ENCODE assay signal across 9 mouse cellular contexts in genomic region chr6:94648496-94648895, GRCm38 (mm10). TPM values are rescaled to one million over a fixed set of nuclear protein-coding genes. Genes with fewer than 3 reads are reported as not detected.
DNase-seq lines count a peak whose midpoint lies in the region; ATAC-seq lines count a peak whose summit lies in the region.
"Had no signal": no experiment of that assay in that cellular context is flagged by ENCODE, and none has a peak within 500 bp of the region (broad histone marks: within the 10 kb centered on the region; RNA-seq: fewer than 3 reads in every experiment).

No protein-coding gene starts in this region.

- H3K9me3 ChIP-seq in heart, embryonic 12.5 days (replicated peaks), result no peaks in the 10 kb centered on the region
- H3K9me3 ChIP-seq in forebrain, embryonic 14.5 days (replicated peaks; ENCODE audit: control insufficient read depth, low read length), result no peaks in the 10 kb centered on the region
- H3K9me3 ChIP-seq in limb, embryonic 15.5 days, result no peaks in the 10 kb centered on the region
- H3K9me3 ChIP-seq: megakaryocyte, embryonic 14.5 days had no signal

- no peaks in the 10 kb centered on the region for H3K27me3 ChIP-seq in heart, embryonic 12.5 days (replicated peaks)
- no peaks in the 10 kb centered on the region for H3K27me3 ChIP-seq in forebrain, embryonic 14.5 days (replicated peaks; ENCODE audit: control insufficient read depth, insufficient read depth, low read length)
- H3K27me3 ChIP-seq in limb, embryonic 15.5 days, result no peaks in the 10 kb centered on the region

- 34% methylated on average over 4 of the region's 4 CpGs for WGBS in heart, embryonic 12.5 days
- 38% methylated on average over 4 of the region's 4 CpGs for WGBS in forebrain, embryonic 14.5 days
- 25% methylated on average over 4 of the region's 4 CpGs for WGBS in limb, embryonic 15.5 days

- H3K4me2 ChIP-seq in heart, embryonic 12.5 days, result peak overlapping the region; percentile 30; the same call in 1 of the 2 replicates
- H3K4me2 ChIP-seq in forebrain, embryonic 14.5 days (ENCODE audit: low read length), result no peak overlapping the region
- peak overlapping the region; percentile 35; the same call in 1 of the 2 replicates for H3K4me2 ChIP-seq in limb, embryonic 15.5 days

- DNase-seq in heart, postnatal 25 days (ENCODE audit: low spot score), result no peak
- DNase-seq in 3T3-L1 (ENCODE audit: low read depth, low spot score), result peak; percentile 72
- no peak for DNase-seq in forebrain, embryonic 14.5 days (ENCODE audit: low spot score)
- DNase-seq in c-Kit-positive CD71-positive TER-119-positive erythroid progenitor cells, embryonic 14.5 days (ENCODE audit: low spot score), result no peak
- no peak for DNase-seq in B cell, adult 2 months
- DNase-seq in adrenal gland, postnatal 4 days (ENCODE audit: low spot score in 2 of 2), result no peak

- H3K4me3 ChIP-seq in heart, embryonic 12.5 days, result no peak overlapping the region
- no peak overlapping the region for H3K4me3 ChIP-seq in forebrain, embryonic 14.5 days (ENCODE audit: low read depth, low read length)
- no peak overlapping the region for H3K4me3 ChIP-seq in limb, embryonic 15.5 days
- H3K4me3 ChIP-seq: megakaryocyte, embryonic 14.5 days had no signal

- peaks cover 55% of the 10 kb centered on the region for H3K4me1 ChIP-seq in heart, embryonic 12.5 days (replicated peaks)
- H3K4me1 ChIP-seq in forebrain, embryonic 14.5 days (ENCODE audit: control insufficient read depth, insufficient read depth, low read length), result peaks cover 36% of the 10 kb centered on the region
- peaks cover 52% of the 10 kb centered on the region for H3K4me1 ChIP-seq in limb, embryonic 15.5 days

- peak overlapping the region; percentile 82 for H3K27ac ChIP-seq in heart, embryonic 12.5 days (ENCODE audit: poor library complexity, severe bottlenecking)
- H3K27ac ChIP-seq in forebrain, embryonic 14.5 days (ENCODE audit: low read depth, low read length), result peak overlapping the region; percentile 48
- H3K27ac ChIP-seq in limb, embryonic 15.5 days, result peak overlapping the region; percentile 86

- ATAC-seq in heart, embryonic 12.5 days (ENCODE audit: insufficient number of reproducible peaks, low FRiP score), result no peak
- ATAC-seq in forebrain, embryonic 14.5 days, result no peak
- ATAC-seq in limb, embryonic 15.5 days (ENCODE audit: insufficient number of reproducible peaks, low FRiP score, low TSS enrichment, low read depth), result no peak

- H3K36me3 ChIP-seq in heart, embryonic 12.5 days, result peaks cover 3% of the 10 kb centered on the region; the same call in 1 of the 2 replicates
- peaks cover 4% of the 10 kb centered on the region; the same call in 1 of the 2 replicates for H3K36me3 ChIP-seq in forebrain, embryonic 14.5 days (ENCODE audit: control insufficient read depth, insufficient read depth, low read length)
- peaks cover 3% of the 10 kb centered on the region; the same call in 1 of the 2 replicates for H3K36me3 ChIP-seq in limb, embryonic 15.5 days

- 0 out of 2 replicates have a peak overlapping the region, but pooled peaks have one; percentile 29 for H3K9ac ChIP-seq in heart, embryonic 12.5 days
- H3K9ac ChIP-seq in forebrain, embryonic 14.5 days (ENCODE audit: low read length), result no peak overlapping the region
- no peak overlapping the region for H3K9ac ChIP-seq in limb, embryonic 15.5 days

- intact Hi-C loops in heart, postnatal 25 days (cut with DNase I), result loop anchor here (2.0 kb wide), 1 partner anchor 52 kb away; the partner anchor contains the start of gene Lrig1

RNA-seq across cellular contexts. Expression of gene Lrig1, which starts 51.5 kb away (rescaled TPM):
- polyA plus RNA-seq in heart, embryonic 12.5 days (2016; fragmentation: Nextera tagmentation; extraction: Ambion mirVana), result 14.6 and 16.5 TPM in 2 replicates
- 10 to 100 TPM; 35.3 to 35.9 TPM for total RNA-seq in heart, postnatal 25 days (2021)
- polyA plus RNA-seq in forebrain, embryonic 14.5 days (2014; fragmentation: Nextera tagmentation; extraction: Ambion mirVana), result 8.5 and 9.5 TPM in 2 replicates
- 22.3 and 22.5 TPM in 2 replicates for polyA plus RNA-seq in limb, embryonic 15.5 days (2015; fragmentation: Nextera tagmentation; extraction: Ambion mirVana)
- total RNA-seq in adrenal gland, postnatal 4 days (2021), result 10 to 100 TPM; 14.5 to 15.3 TPM
